Mouse (Mus musculus) lung, postnatal 25 days (tissue): ENCODE data around the gene Fbxw13.
"Not testable (repeated sequence)": the region's sequence is repeated elsewhere in the genome, so short reads cannot be mapped to it uniquely, and the experiment has no call there.

ENCODE experiments used
- DNase-seq: peaks from one replicate; pipeline ENCODE4 v3.0.0; 2022; ENCODE audit warnings: low spot score

The Fbxw13 gene

DNA sequence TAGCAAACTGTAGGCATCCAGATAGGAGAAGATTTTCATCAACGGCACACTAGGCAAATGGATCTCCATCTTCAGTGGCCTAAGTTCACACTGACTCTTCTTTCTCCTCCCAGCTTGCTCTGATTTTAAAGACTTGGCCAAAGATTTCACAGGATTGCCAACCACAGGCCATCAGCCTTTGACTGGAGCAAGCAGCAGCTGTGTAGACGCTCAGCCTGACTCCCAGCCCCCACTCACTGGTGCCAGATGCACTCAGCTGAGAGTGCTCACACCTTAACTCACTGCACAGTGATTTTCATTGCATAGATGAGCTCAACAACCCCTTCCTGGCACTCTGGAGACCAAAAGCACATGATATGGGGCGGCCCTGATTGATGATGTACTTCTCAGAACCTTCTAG lies at the start of gene Fbxw13:
Gene Fbxw13 (minus strand): TSS at position 101 of the 400 bp plus-strand sequence.
- DNase-seq: not testable (repeated sequence)

DNA sequence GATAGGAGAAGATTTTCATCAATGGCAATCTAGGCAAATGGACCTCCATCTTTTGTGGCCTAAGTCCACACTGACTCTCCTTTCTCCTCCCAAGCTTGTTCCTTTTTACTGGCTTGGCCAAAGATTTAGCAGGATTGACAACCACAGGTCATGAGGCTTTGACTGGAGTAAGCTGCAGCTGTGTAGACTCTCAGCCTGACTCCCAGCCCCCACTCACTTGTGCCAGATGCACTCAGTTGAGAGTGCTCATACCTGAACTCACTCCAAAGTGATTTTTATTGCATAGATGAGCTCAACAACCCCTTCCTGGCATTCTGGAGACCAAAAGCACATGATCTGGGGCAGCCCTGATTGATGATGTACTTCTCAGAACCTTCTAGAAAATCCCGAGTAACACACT lies 38.9 kb upstream of the Fbxw13 start, which contains the start of gene Fbxw20:
Gene Fbxw20 (minus strand): TSS at position 101 of the 400 bp plus-strand sequence.
- no peak for DNase-seq

DNA sequence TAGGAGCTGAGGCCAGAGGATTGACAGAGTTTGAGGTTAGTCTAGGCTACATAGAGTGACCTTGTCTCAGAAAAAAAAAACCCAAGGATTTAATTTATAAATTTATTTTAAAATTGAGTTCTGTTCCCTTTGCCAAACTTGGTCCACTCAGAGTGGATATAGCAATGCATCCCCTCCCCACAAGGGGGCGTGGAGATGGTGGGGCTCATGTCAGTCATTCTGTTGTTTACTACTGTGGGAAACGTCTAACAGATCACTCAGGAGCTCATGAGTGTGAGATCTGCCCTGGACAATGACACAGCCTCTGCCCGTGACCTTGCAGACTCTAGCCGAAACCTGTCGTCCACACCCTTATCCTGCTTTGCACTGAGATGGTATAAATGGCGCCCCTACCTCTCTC lies 22.7 kb upstream of the Fbxw13 start:
- no peak for DNase-seq

DNA sequence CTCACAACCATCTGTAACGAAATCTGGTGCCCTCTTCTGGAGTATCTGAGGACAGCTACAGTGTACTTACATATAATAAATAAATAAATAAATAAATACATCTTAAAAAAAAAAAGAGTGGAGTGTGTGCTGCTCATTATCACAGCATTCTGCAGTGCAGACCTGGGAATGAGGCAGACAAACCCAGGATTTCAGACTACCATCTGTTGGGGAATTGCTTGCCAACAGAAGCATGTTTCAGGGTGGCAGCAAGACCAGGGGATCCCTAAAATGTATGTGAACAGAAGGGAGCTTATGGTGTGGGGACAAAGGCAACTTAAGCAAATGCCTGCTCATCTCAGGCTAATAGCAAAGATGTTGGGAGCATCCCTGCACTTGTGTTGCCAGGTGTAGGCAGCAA lies 5.6 kb upstream of the Fbxw13 start:
- DNase-seq: not testable (repeated sequence)

DNA sequence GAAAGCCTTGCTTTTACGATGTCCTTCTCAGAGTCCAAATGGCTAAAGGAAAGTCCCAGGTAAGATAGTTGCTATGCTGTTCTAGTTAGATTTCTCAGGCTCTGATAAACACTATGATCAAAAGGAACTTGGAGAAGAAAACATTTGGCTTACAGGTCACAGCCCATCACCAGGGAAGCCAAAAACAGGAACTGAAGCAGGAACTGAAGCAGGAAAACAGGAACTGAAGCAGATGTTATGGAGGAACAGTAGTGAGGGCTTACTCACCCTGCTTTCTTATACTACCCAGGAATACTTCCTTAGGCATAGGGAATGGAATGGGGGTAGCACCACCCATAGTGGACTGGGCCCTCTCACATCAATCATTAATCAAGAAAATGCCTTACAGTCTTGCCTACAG lies 4.6 kb upstream of the Fbxw13 start:
- DNase-seq: no peak

DNA sequence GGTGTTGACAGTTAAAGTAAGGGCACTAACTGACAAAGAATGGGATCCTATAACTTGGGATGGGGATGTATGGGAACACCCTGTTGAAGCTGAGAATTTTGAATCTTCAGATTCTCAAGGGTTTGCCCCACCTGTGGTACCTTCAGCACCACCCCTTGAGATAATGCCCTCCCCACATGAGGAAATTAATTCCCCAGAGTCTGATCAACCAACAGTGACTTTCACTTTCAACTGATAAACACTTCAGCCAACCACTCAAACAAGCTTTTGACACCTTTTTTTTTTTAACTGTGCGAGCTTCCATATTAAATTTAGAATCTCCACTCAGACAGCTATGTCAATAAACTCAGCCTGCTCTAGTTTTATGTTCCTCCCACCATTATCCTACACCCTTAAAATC lies 3.6 kb upstream of the Fbxw13 start:
- no peak for DNase-seq

DNA sequence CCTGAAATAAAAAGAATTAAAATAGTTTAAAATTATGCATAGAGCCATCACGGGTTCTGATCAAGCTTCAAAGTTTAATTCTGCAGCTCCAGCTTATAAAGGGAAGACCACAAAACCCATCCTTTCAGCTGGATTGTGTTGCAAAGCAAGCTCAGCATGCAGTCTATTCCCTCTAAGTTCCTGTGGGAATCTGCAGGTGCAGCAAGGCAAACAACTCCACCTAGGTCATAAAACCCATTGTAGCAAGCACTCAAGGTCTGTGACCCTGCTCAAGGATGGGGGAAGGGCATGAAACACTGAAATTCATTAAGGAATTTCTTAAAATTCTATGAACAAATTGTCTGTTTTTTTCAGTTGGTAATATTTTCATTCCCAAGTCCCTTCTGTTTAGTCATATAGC lies 18.6 kb downstream of the Fbxw13 start:
- no peak for DNase-seq

DNA sequence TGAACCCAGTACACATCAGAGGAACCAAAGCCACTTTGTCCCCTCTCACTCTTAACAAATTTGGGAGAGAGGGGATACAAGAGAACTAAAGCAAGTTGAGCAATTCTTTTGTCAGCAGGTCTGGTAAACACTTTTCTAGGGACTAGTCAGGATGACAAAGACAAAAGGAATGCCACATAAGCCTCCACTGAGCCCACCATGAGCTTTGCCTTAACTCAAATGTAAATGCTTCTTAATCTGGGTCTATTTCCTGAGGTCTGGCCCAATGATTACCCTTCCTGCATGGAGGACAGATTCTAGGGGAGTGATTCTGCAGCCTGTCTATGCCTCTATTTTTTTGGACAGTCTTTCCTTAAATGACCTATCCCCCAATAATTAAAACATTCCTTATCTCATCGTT lies 19.5 kb downstream of the Fbxw13 start:
- DNase-seq: no peak

DNA sequence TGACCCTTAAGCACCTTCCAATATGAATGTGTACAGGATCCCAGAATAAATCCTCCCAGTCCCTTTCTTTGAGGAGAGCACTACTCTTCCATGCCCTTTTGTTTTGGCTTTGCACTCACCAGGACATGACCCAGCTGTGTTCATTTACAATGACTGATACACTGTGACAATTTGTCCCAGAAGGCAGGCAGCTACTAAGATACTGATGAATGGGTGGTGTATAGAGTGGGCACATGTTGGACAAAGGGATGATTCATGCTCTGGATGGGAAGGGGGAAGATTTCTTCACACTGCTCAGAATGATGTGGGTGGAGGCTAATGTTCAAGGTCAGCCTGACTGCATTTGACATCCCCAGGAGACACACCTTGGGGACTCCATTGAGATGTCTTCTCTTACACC lies 28.5 kb downstream of the Fbxw13 start:
- DNase-seq: no peak

DNA sequence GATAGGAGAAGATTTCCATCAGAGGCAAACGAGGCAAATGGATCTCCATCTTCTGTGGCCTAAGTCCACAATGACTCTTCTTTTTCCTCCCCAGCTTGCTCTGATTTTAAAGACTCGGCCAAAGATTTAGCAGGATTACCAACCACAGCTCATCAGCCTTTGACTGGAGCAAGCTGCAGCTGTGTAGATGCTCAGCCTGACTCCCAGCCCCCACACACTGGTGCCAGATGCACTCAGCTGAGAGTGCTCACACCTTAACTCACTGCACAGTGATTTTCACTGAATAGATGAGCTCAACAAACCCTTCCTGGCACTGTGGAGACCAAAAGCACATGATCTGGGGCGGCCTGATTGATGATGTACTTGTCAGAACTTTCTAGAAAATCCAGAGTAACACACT lies 33.8 kb downstream of the Fbxw13 start, which contains the start of gene Fbxw21:
Gene Fbxw21 (minus strand): TSS at position 101 of the 400 bp plus-strand sequence.
- DNase-seq: no peak

DNA sequence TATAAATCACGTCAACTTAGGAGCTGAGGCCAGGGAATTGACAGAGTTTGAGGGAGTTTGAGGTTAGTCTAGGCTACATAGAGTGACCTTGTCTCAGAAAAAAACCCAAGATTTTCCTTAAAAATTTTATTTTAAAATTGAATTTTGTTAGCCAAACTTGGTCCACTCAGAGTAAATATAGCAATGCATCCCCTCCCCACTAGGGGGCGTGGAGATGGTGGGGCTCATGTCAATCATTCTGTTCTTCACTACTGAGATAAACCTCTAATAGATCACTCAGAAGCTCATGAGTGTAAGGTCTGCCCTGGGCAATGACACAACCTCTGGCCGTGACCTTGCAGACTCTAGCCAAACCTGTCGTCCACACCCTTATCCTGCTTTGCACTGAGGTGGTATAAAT lies 55.4 kb downstream of the Fbxw13 start:
- not testable (repeated sequence) for DNase-seq

DNA sequence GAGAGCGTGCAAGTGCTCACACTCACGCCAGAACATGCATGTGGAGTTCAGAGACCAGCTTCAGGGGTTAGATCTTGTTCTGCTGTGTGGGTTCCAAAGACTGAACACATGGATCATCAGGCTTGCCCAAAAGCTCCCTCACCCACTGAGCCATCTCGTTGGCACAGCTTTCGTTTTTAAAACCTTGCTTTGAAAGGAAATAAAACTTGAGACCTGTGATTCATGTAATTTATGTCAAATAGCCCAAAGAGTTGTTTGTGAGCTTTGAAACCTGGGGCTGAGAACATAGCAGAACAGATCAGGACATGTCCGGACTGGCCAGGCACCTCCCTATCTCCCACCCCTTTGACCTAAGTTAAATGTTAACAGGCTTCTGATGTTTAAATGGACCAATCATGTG lies 65.7 kb downstream of the Fbxw13 start:
- DNase-seq: no peak
